11 mouse cellular contexts compared by ENCODE assay signal in the genomic region with DNA sequence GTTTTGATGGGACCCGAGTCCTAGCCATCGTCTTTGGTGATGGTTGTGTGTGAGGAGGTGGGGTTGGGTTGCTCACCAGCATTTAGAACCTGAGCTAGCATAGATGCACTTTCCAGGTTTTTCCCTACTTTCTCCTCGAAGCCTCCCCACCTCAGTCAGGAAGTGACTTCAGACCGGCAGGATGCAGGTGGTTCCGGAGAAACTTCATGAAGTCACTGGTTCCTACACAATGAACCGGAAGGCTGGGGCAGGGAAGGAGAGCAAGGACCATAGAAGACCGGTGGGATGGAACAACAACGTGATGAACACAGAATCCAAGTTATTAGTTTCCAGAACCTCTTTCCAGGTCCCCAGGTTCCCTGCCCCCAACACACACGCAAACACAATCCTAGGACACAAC. TPM values are rescaled to one million over a fixed set of nuclear protein-coding genes. Genes with fewer than 3 reads are reported as not detected.
DNase-seq lines count a peak whose midpoint lies in the region; ATAC-seq and TF ChIP-seq lines count a peak whose summit lies in the region.
"Had no signal": no experiment of that assay in that cellular context is flagged by ENCODE, and none has a peak within 500 bp of the region (broad histone marks: within the 10 kb centered on the region; RNA-seq: fewer than 3 reads in every experiment).

No protein-coding gene starts in this region.

- peak; percentile 12; the same call in 1 of the 2 replicates for ATAC-seq in heart, postnatal 0 days (ENCODE audit: insufficient read depth, low read depth)
- no peak for ATAC-seq in forebrain, embryonic 13.5 days
- ATAC-seq: Patski had no signal

- no peaks in the 10 kb centered on the region for H3K9me3 ChIP-seq in heart, postnatal 0 days (replicated peaks; ENCODE audit: control insufficient read depth, low read length)
- no peaks in the 10 kb centered on the region for H3K9me3 ChIP-seq in forebrain, embryonic 13.5 days (replicated peaks)

- WGBS in heart, postnatal 0 days = 60% methylated on average over 9 of the region's 9 CpGs
- 85% methylated on average over 9 of the region's 9 CpGs for WGBS in forebrain, embryonic 13.5 days

- peak overlapping the region; percentile 90 for H3K27ac ChIP-seq in heart, postnatal 0 days (ENCODE audit: low read depth)
- H3K27ac ChIP-seq in forebrain, embryonic 13.5 days = no peak overlapping the region

- no peak overlapping the region for H3K9ac ChIP-seq in heart, postnatal 0 days (replicated peaks; ENCODE audit: low read depth, low read length)
- no peak overlapping the region for H3K9ac ChIP-seq in forebrain, embryonic 13.5 days

- no peak for TF ChIP-seq CTCF in heart, postnatal 0 days (IDR thresholded peaks at IDR 0.05; ENCODE audit: low read depth)

- H3K27me3 ChIP-seq in heart, postnatal 0 days (ENCODE audit: control insufficient read depth, insufficient read depth, low read length) = peaks cover 30% of the 10 kb centered on the region
- H3K27me3 ChIP-seq in forebrain, embryonic 13.5 days = peaks cover 48% of the 10 kb centered on the region

- peak; percentile 33 for DNase-seq in adrenal gland, postnatal 10 days
- no peak for DNase-seq in adrenal gland, postnatal 4 days (ENCODE audit: low spot score in 2 of 2)
- DNase-seq in 416B (ENCODE audit: low read depth) (peak; percentile 29), MN1 (ENCODE audit: low spot score) (no peak)
- DNase-seq in heart, postnatal 0 days (ENCODE audit: low spot score) = peak; percentile 79
- peak; percentile 37 to 60 for DNase-seq in kidney, postnatal 4 days
- DNase-seq in frontal cortex, postnatal 14 days (ENCODE audit: low spot score in 2 of 2) = no peak

- H3K4me1 ChIP-seq in heart, postnatal 0 days (ENCODE audit: control insufficient read depth, insufficient read depth) = peaks cover 17% of the 10 kb centered on the region; the same call in 1 of the 2 replicates
- peaks cover 57% of the 10 kb centered on the region for H3K4me1 ChIP-seq in forebrain, embryonic 13.5 days

- no peak overlapping the region for H3K4me2 ChIP-seq in heart, postnatal 0 days (ENCODE audit: low read depth, low read length)
- H3K4me2 ChIP-seq in forebrain, embryonic 13.5 days = no peak overlapping the region

- peak; percentile 99 for TF ChIP-seq EP300 in heart, postnatal 0 days (IDR thresholded peaks at IDR 0.05; ENCODE audit: low read depth)

- peaks cover 9% of the 10 kb centered on the region for H3K36me3 ChIP-seq in heart, postnatal 0 days (replicated peaks; ENCODE audit: control insufficient read depth, insufficient read depth, low read length)
- H3K36me3 ChIP-seq in forebrain, embryonic 13.5 days (ENCODE audit: poor library complexity, severe bottlenecking) = no peaks in the 10 kb centered on the region

- no peak overlapping the region for H3K4me3 ChIP-seq in heart, postnatal 0 days (ENCODE audit: low read depth, low read length)
- no peak overlapping the region for H3K4me3 ChIP-seq in forebrain, embryonic 13.5 days

RNA-seq across cellular contexts. Expression of a gene that starts 2.9 kb away (rescaled TPM):
- 1 to 10 TPM; 3.8 to 6.2 TPM for total RNA-seq in adrenal gland, postnatal 10 days (2021)
- 10 to 100 TPM in 1 of 2 experiments, 1 to 10 TPM in 1; 6.2 to 10.9 TPM for total RNA-seq in adrenal gland, postnatal 4 days (2021)
- 3.1 and 5.5 TPM in 2 replicates for total RNA-seq in heart, postnatal 0 days (2014; rRNA removed; ENCODE audit: low replicate concordance)
- 4.4 and 4.5 TPM in 2 replicates for polyA plus RNA-seq in heart, postnatal 0 days (2015; fragmentation: Nextera tagmentation; extraction: Ambion mirVana)
- polyA plus RNA-seq in forebrain, embryonic 13.5 days (2015; fragmentation: Nextera tagmentation; extraction: Ambion mirVana) = 13.4 and 14.8 TPM in 2 replicates

RNA-seq across cellular contexts. Expression of a gene that starts 5.9 kb away (rescaled TPM):
- 10 to 100 TPM; 27.1 to 31.1 TPM for total RNA-seq in adrenal gland, postnatal 10 days (2021)
- 10 to 100 TPM; 23.8 to 33.4 TPM for total RNA-seq in adrenal gland, postnatal 4 days (2021)
- total RNA-seq in heart, postnatal 0 days (2014; rRNA removed; ENCODE audit: low replicate concordance) = 12.8 and 44.1 TPM in 2 replicates
- polyA plus RNA-seq in heart, postnatal 0 days (2015; fragmentation: Nextera tagmentation; extraction: Ambion mirVana) = 16.8 and 18.9 TPM in 2 replicates
- polyA plus RNA-seq in forebrain, embryonic 13.5 days (2015; fragmentation: Nextera tagmentation; extraction: Ambion mirVana) = 4.3 and 4.7 TPM in 2 replicates
- total RNA-seq: granulocyte monocyte progenitor cell, adult 5-6 weeks; megakaryocyte progenitor cell, adult 5-6 weeks had no signal
- polyA plus RNA-seq: Patski had no signal

RNA-seq across cellular contexts. Expression of a gene that starts 11.2 kb away (rescaled TPM):
- 1 to 10 TPM; 1.3 to 2.5 TPM for total RNA-seq in adrenal gland, postnatal 10 days (2021)
- 1 to 10 TPM in 1 of 2 experiments, under 1 TPM in 1; 0.71 to 2.9 TPM for total RNA-seq in adrenal gland, postnatal 4 days (2021)
- 3.1 TPM in 1 of 2 replicates, not detected in the other for total RNA-seq in heart, postnatal 0 days (2014; rRNA removed; ENCODE audit: low replicate concordance)
- polyA plus RNA-seq in heart, postnatal 0 days (2015; fragmentation: Nextera tagmentation; extraction: Ambion mirVana) = 0.25 and 0.58 TPM in 2 replicates
- 1.8 and 2.2 TPM in 2 replicates for polyA plus RNA-seq in forebrain, embryonic 13.5 days (2015; fragmentation: Nextera tagmentation; extraction: Ambion mirVana)
- total RNA-seq: granulocyte monocyte progenitor cell, adult 5-6 weeks; megakaryocyte progenitor cell, adult 5-6 weeks had no signal

RNA-seq across cellular contexts. Expression of a gene that starts 14.0 kb away (rescaled TPM):
- total RNA-seq in adrenal gland, postnatal 10 days (2021) = 10 to 100 TPM; 58.6 to 62.3 TPM
- total RNA-seq in adrenal gland, postnatal 4 days (2021) = 10 to 100 TPM; 70.1 to 72.5 TPM
- 47.7 and 60.5 TPM in 2 replicates for total RNA-seq in heart, postnatal 0 days (2014; rRNA removed; ENCODE audit: low replicate concordance)
- 96.5 and 102 TPM in 2 replicates for polyA plus RNA-seq in heart, postnatal 0 days (2015; fragmentation: Nextera tagmentation; extraction: Ambion mirVana)
- polyA plus RNA-seq in forebrain, embryonic 13.5 days (2015; fragmentation: Nextera tagmentation; extraction: Ambion mirVana) = 226 and 229 TPM in 2 replicates

RNA-seq across cellular contexts. Expression of a gene that starts 15.9 kb away (rescaled TPM):
- total RNA-seq in adrenal gland, postnatal 10 days (2021) = 1 to 10 TPM; 4.0 to 4.9 TPM
- total RNA-seq in adrenal gland, postnatal 4 days (2021) = 1 to 10 TPM; 4.5 to 8.1 TPM
- total RNA-seq in heart, postnatal 0 days (2014; rRNA removed; ENCODE audit: low replicate concordance) = 6.8 and 15.2 TPM in 2 replicates
- 7.5 and 8.6 TPM in 2 replicates for polyA plus RNA-seq in heart, postnatal 0 days (2015; fragmentation: Nextera tagmentation; extraction: Ambion mirVana)
- 10.7 and 12.1 TPM in 2 replicates for polyA plus RNA-seq in forebrain, embryonic 13.5 days (2015; fragmentation: Nextera tagmentation; extraction: Ambion mirVana)

Comparison
In these comparisons a context has a peak if more than half of its experiments do, and no peak if none do; other contexts are left out.
1. DNase-seq: peak in adrenal gland, postnatal 10 days (single experiment), 416B (single experiment), heart, postnatal 0 days (single experiment) and kidney, postnatal 4 days (2 of 2); none in adrenal gland, postnatal 4 days (0 of 2), frontal cortex, postnatal 14 days (0 of 2) and MN1 (single experiment).